Mouse (Mus musculus) midbrain, embryonic 15.5 days (tissue): ENCODE results near the gene Epha5. TPM values are rescaled to one million over a fixed set of nuclear protein-coding genes. Genes with fewer than 3 reads are reported as not detected.

Experiments
- ATAC-seq: fragments of 200-750 bp; cut with Nextera tagmentation; replicated peaks from 2 replicates; pipeline ENCODE4 v1.8.0; 2017; ENCODE audit warnings: moderate TSS enrichment
- H3K27ac ChIP-seq: fragments of 300-500 bp; sonication (generic); 2 replicates; pipeline ENCODE4 v1.5.1; 2015; ENCODE audit warnings: mild to moderate bottlenecking, inconsistent platforms
- H3K27me3 ChIP-seq: fragments of 300-500 bp; sonication (generic); replicated peaks from 2 replicates; pipeline ENCODE4 v1.6.1; 2015; ENCODE audit warnings: inconsistent platforms
- H3K36me3 ChIP-seq: fragments of 300-500 bp; sonication (generic); replicated peaks from 2 replicates; pipeline ENCODE4 v1.6.1; 2015; ENCODE audit warnings: inconsistent platforms
- H3K4me1 ChIP-seq: fragments of 300-500 bp; sonication (generic); 2 replicates; pipeline ENCODE4 v1.6.1; 2015; ENCODE audit warnings: inconsistent platforms
- H3K4me2 ChIP-seq: fragments of 300-500 bp; sonication (generic); 2 replicates; pipeline ENCODE4 v1.6.1; 2015; ENCODE audit warnings: inconsistent platforms, mild to moderate bottlenecking, moderate library complexity
- H3K4me3 ChIP-seq: fragments of 300-500 bp; sonication (generic); 2 replicates; pipeline ENCODE4 v1.5.1; 2015; ENCODE audit warnings: mild to moderate bottlenecking, inconsistent platforms
- H3K9ac ChIP-seq: fragments of 300-500 bp; sonication (generic); 2 replicates; pipeline ENCODE4 v1.6.1; 2015; ENCODE audit warnings: mild to moderate bottlenecking, inconsistent platforms
- H3K9me3 ChIP-seq: fragments of 300-500 bp; sonication (generic); 2 replicates; pipeline ENCODE4 v1.6.1; 2016; ENCODE audit warnings: inconsistent platforms
- WGBS: fragments of 180-500 bp; shearing (Covaris S2); methylation state at CpG from one replicate; pipeline ENCODE4 v1.1.7; 2015; ENCODE audit warnings: mixed read lengths; 5-methylcytosine and 5-hydroxymethylcytosine counted together
- polyA plus RNA-seq: library from polyadenylated mRNA; unstranded; fragments of >200 nt; fragmentation: Nextera tagmentation; extraction: Ambion mirVana; gene quantifications from 2 replicates; pipeline ENCODE4 v1.2.1, GENCODE M21; 2015

The Epha5 gene
- polyA plus RNA-seq, 1 experiment from 2014 or later, result 69.7 TPM

- H3K4me3 ChIP-seq, result no peak overlapping the region
- H3K27me3 ChIP-seq, result no peaks in the 10 kb centered on the region
- H3K9ac ChIP-seq, result no peak overlapping the region
- no peaks in the 10 kb centered on the region for H3K4me1 ChIP-seq
- H3K4me2 ChIP-seq, result no peak overlapping the region
- H3K27ac ChIP-seq, result no peak overlapping the region
- WGBS, result 78% methylated on average over 7 of the region's 7 CpGs
- no peak for ATAC-seq
- H3K9me3 ChIP-seq, result no peaks in the 10 kb centered on the region
- no peaks in the 10 kb centered on the region for H3K36me3 ChIP-seq
Observed at GRCm38 (mm10) chr5:84070976-84071375, 346.2 kb downstream of the Epha5 start.

GRCm38 (mm10) chr5:84053880-84054279 lies 363.3 kb downstream of the Epha5 start:
- Histone ChIP-seq H3K36me3 (no peaks in the 10 kb centered on the region), H3K27me3 (no peaks in the 10 kb centered on the region), H3K27ac (no peak overlapping the region), H3K4me3 (no peak overlapping the region), H3K9ac (no peak overlapping the region), H3K4me1 (0 out of 2 replicates have a peak, but pooled peaks cover 3% of the 10 kb centered on the region), H3K9me3 (no peaks in the 10 kb centered on the region), H3K4me2 (no peak overlapping the region)
- no peak for ATAC-seq
- 92% methylated on average over 2 of the region's 2 CpGs for WGBS

GRCm38 (mm10) chr5:84037250-84037963 lies 379.8 kb downstream of the Epha5 start:
- WGBS, result 98% methylated on average over 1 of the region's 1 CpGs
- Histone ChIP-seq H3K27me3 (no peaks in the 10 kb centered on the region), H3K9ac (no peak overlapping the region), H3K9me3 (no peaks in the 10 kb centered on the region), H3K4me2 (no peak overlapping the region), H3K36me3 (no peaks in the 10 kb centered on the region), H3K4me1 (no peaks in the 10 kb centered on the region), H3K4me3 (no peak overlapping the region), H3K27ac (no peak overlapping the region)
- ATAC-seq, result no peak
